19 mouse cellular contexts compared by ENCODE assay signal in the genomic region with DNA sequence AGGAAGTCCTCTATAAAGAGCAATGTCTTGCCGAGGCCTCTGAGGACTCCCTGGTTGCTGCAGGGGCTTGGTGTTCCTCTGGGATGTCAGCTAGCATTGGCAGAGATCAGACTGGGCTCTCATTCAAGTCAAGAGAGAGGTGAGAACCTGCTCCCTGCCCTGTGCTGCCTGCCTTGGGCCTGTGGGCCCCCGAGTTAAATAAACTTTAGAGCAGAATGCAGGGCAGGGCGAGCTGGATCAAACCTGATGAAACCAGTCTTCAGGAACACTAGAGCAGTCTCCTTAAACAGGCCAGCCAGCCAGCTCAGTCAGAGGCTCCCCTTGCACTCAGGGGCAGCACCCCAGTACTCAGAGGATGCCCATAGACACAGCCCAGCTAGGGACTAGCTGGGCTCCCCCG. TPM values are rescaled to one million over a fixed set of nuclear protein-coding genes. Genes with fewer than 3 reads are reported as not detected.
DNase-seq lines count a peak whose midpoint lies in the region; ATAC-seq lines count a peak whose summit lies in the region.
"Had no signal": no experiment of that assay in that cellular context is flagged by ENCODE, and none has a peak within 500 bp of the region (broad histone marks: within the 10 kb centered on the region; RNA-seq: fewer than 3 reads in every experiment).

No protein-coding gene starts in this region.

- peak; percentile 81 for DNase-seq in adipocyte (ENCODE audit: low spot score)
- DNase-seq in kidney, adult 8-10 months: peak; percentile 36 to 39
- peak; percentile 27 to 45 for DNase-seq in kidney, postnatal 4 days
- no peak for DNase-seq in cerebellum, postnatal 14 days
- no peak for DNase-seq in adrenal gland, postnatal 14 days
- no peak for DNase-seq in right cerebral cortex, postnatal 14 days
- DNase-seq: adrenal gland, adult 8-10 months; B cell, adult 2 months; cerebellum, adult 2 months; gastrocnemius, postnatal 10 days; liver; lung, embryonic 14.5 days; midbrain, embryonic 14.5 days; right cerebral cortex, postnatal 4 days; thymus, adult 2 months had no signal

- ATAC-seq in hindbrain, embryonic 13.5 days (ENCODE audit: low FRiP score): no peak
- ATAC-seq in hindbrain, embryonic 16.5 days: no peak

- H3K4me2 ChIP-seq in hindbrain, embryonic 13.5 days: no peak overlapping the region
- H3K4me2 ChIP-seq in hindbrain, embryonic 16.5 days (ENCODE audit: low read length): no peak overlapping the region
- H3K4me2 ChIP-seq: heart, embryonic 11.5 days; lung, embryonic 14.5 days had no signal

- peaks cover 43% of the 10 kb centered on the region for H3K36me3 ChIP-seq in hindbrain, embryonic 13.5 days
- H3K36me3 ChIP-seq in hindbrain, embryonic 16.5 days (ENCODE audit: control insufficient read depth, insufficient read depth, low read length): peaks cover 22% of the 10 kb centered on the region

- 72% methylated on average over 4 of the region's 4 CpGs for WGBS in hindbrain, embryonic 13.5 days
- WGBS in hindbrain, embryonic 16.5 days: 81% methylated on average over 4 of the region's 4 CpGs

- no peak overlapping the region for H3K4me3 ChIP-seq in hindbrain, embryonic 13.5 days
- no peak overlapping the region for H3K4me3 ChIP-seq in hindbrain, embryonic 16.5 days (ENCODE audit: low read length)

- no peaks in the 10 kb centered on the region for H3K4me1 ChIP-seq in hindbrain, embryonic 13.5 days (replicated peaks)
- no peaks in the 10 kb centered on the region for H3K4me1 ChIP-seq in hindbrain, embryonic 16.5 days (ENCODE audit: control insufficient read depth, insufficient read depth, low read depth, low read length)

- no peaks in the 10 kb centered on the region for H3K9me3 ChIP-seq in hindbrain, embryonic 13.5 days
- no peaks in the 10 kb centered on the region for H3K9me3 ChIP-seq in hindbrain, embryonic 16.5 days (ENCODE audit: control insufficient read depth, low read length)

- H3K9ac ChIP-seq in hindbrain, embryonic 13.5 days: peak overlapping the region; percentile 53; the same call in 1 of the 2 replicates
- no peak overlapping the region; the same call in 1 of the 2 replicates for H3K9ac ChIP-seq in hindbrain, embryonic 16.5 days (ENCODE audit: low read depth, low read length)
- H3K9ac ChIP-seq: lung, embryonic 14.5 days had no signal

- H3K27ac ChIP-seq in hindbrain, embryonic 13.5 days: no peak overlapping the region
- no peak overlapping the region for H3K27ac ChIP-seq in hindbrain, embryonic 16.5 days (ENCODE audit: low read depth, low read length)
- H3K27ac ChIP-seq: macrophage had no signal

- H3K27me3 ChIP-seq in hindbrain, embryonic 13.5 days: no peaks in the 10 kb centered on the region
- no peaks in the 10 kb centered on the region for H3K27me3 ChIP-seq in hindbrain, embryonic 16.5 days (replicated peaks; ENCODE audit: control insufficient read depth, insufficient read depth, low read length)

RNA-seq across cellular contexts. Expression of gene Vps9d1, which starts 17.8 kb away (rescaled TPM):
- 51.1 and 52.9 TPM in 2 replicates for polyA plus RNA-seq in hindbrain, embryonic 13.5 days (2015; fragmentation: Nextera tagmentation; extraction: Ambion mirVana)
- polyA plus RNA-seq in hindbrain, embryonic 16.5 days (2015; fragmentation: Nextera tagmentation; extraction: Ambion mirVana): 61.4 and 63.2 TPM in 2 replicates
- 24.0 and 29.3 TPM in 2 replicates for total RNA-seq in adrenal gland, postnatal 14 days (2021)

RNA-seq across cellular contexts. Expression of gene Zfp276, which starts 17.9 kb away (rescaled TPM):
- polyA plus RNA-seq in hindbrain, embryonic 13.5 days (2015; fragmentation: Nextera tagmentation; extraction: Ambion mirVana): 24.3 and 26.0 TPM in 2 replicates
- polyA plus RNA-seq in hindbrain, embryonic 16.5 days (2015; fragmentation: Nextera tagmentation; extraction: Ambion mirVana): 22.4 and 25.2 TPM in 2 replicates
- 20.4 and 21.5 TPM in 2 replicates for total RNA-seq in adrenal gland, postnatal 14 days (2021)

RNA-seq across cellular contexts. Expression of gene Spata2l, which starts 35.9 kb away (rescaled TPM):
- 4.1 and 4.4 TPM in 2 replicates for polyA plus RNA-seq in hindbrain, embryonic 13.5 days (2015; fragmentation: Nextera tagmentation; extraction: Ambion mirVana)
- 13.0 and 13.8 TPM in 2 replicates for polyA plus RNA-seq in hindbrain, embryonic 16.5 days (2015; fragmentation: Nextera tagmentation; extraction: Ambion mirVana)
- 12.2 and 18.7 TPM in 2 replicates for total RNA-seq in adrenal gland, postnatal 14 days (2021)

RNA-seq across cellular contexts. Expression of gene Fanca, which starts 46.5 kb away (rescaled TPM):
- polyA plus RNA-seq in hindbrain, embryonic 13.5 days (2015; fragmentation: Nextera tagmentation; extraction: Ambion mirVana): 7.8 and 11.1 TPM in 2 replicates
- polyA plus RNA-seq in hindbrain, embryonic 16.5 days (2015; fragmentation: Nextera tagmentation; extraction: Ambion mirVana): 5.7 and 7.8 TPM in 2 replicates
- 6.0 and 9.4 TPM in 2 replicates for total RNA-seq in adrenal gland, postnatal 14 days (2021)

RNA-seq across cellular contexts. Expression of gene Cdk10, which starts 47.3 kb away (rescaled TPM):
- 44.0 and 46.9 TPM in 2 replicates for polyA plus RNA-seq in hindbrain, embryonic 13.5 days (2015; fragmentation: Nextera tagmentation; extraction: Ambion mirVana)
- 47.2 and 53.3 TPM in 2 replicates for polyA plus RNA-seq in hindbrain, embryonic 16.5 days (2015; fragmentation: Nextera tagmentation; extraction: Ambion mirVana)
- 53.1 and 57.7 TPM in 2 replicates for total RNA-seq in adrenal gland, postnatal 14 days (2021)

Comparison
In these comparisons a context has a peak if more than half of its experiments do, and no peak if none do; other contexts are left out.
1. DNase-seq: peak in adipocyte (single experiment), kidney, adult 8-10 months (2 of 2) and kidney, postnatal 4 days (2 of 2); none in cerebellum, postnatal 14 days (0 of 2), adrenal gland, postnatal 14 days (single experiment) and right cerebral cortex, postnatal 14 days (single experiment).